Mouse (Mus musculus): ENCODE measurements around the gene Ctcfl. TPM values are rescaled to one million over a fixed set of nuclear protein-coding genes. Genes with fewer than 3 reads are reported as not detected.
"Not testable (repeated sequence)": the region's sequence is repeated elsewhere in the genome, so short reads cannot be mapped to it uniquely, and the experiment has no call there.

Gene Ctcfl
- polyA plus RNA-seq, 1 experiment from 2014 or later = 0.02 TPM

- 79% methylated on average over 7 of the region's 7 CpGs for WGBS (ENCODE audit: insufficient replicate concordance)
- H3K36me3 ChIP-seq = no peaks in the 10 kb centered on the region
Observed at GRCm38 (mm10) chr2:173109510-173109909, 9.8 kb downstream of the Ctcfl start.

GRCm38 (mm10) chr2:173108509-173109190 is 10.7 kb downstream of the Ctcfl start:
- Histone ChIP-seq H3K4me2 (no peak overlapping the region), H3K4me3 (replicated peaks) (no peak overlapping the region), H3K36me3 (no peaks in the 10 kb centered on the region), H3K27me3 (peaks cover 6% of the 10 kb centered on the region; the same call in 1 of the 2 replicates), H3K27ac (no peak overlapping the region), H3K9ac (no peak overlapping the region), H3K9me3 (replicated peaks) (0 out of 2 replicates have a peak, but pooled peaks cover 2% of the 10 kb centered on the region), H3K4me1 (replicated peaks) (peaks cover 5% of the 10 kb centered on the region; the same call in 1 of the 2 replicates)
- 55% methylated on average over 6 of the region's 6 CpGs for WGBS (ENCODE audit: insufficient replicate concordance)
- 0 out of 2 replicates have a peak, but pooled peaks have one; percentile 29 for ATAC-seq (ENCODE audit: low read depth)
- DNase-seq = no peak

More at GRCm38 (mm10) chr2:173109510-173109909, 9.8 kb downstream of the Ctcfl start:
- no peak overlapping the region for H3K27ac ChIP-seq
- no peak for DNase-seq
- H3K4me3 ChIP-seq (replicated peaks) = no peak overlapping the region
- no peak for ATAC-seq (ENCODE audit: low read depth)
- peaks cover 5% of the 10 kb centered on the region; the same call in 1 of the 2 replicates for H3K4me1 ChIP-seq (replicated peaks)
- H3K9me3 ChIP-seq (replicated peaks) = 0 out of 2 replicates have a peak, but pooled peaks cover 7% of the 10 kb centered on the region
- H3K9ac ChIP-seq = no peak overlapping the region
- peaks cover 6% of the 10 kb centered on the region; the same call in 1 of the 2 replicates for H3K27me3 ChIP-seq
- H3K4me2 ChIP-seq = no peak overlapping the region

- no peak overlapping the region for H3K4me3 ChIP-seq (replicated peaks)
- WGBS (ENCODE audit: insufficient replicate concordance) = 18% methylated on average over 14 of the region's 14 CpGs
Observed at GRCm38 (mm10) chr2:173106889-173107785, 12.2 kb downstream of the Ctcfl start.

GRCm38 (mm10) chr2:173106409-173106808 is 12.9 kb downstream of the Ctcfl start:
- DNase-seq (no peak), ATAC-seq (ENCODE audit: low read depth) (no peak)
- Histone ChIP-seq H3K27me3 (peaks cover 12% of the 10 kb centered on the region; the same call in 1 of the 2 replicates), H3K36me3 (no peaks in the 10 kb centered on the region), H3K9me3 (replicated peaks) (no peaks in the 10 kb centered on the region), H3K4me2 (no peak overlapping the region), H3K27ac (no peak overlapping the region), H3K4me1 (replicated peaks) (peaks cover 5% of the 10 kb centered on the region; the same call in 1 of the 2 replicates), H3K9ac (no peak overlapping the region), H3K4me3 (replicated peaks) (no peak overlapping the region)
- WGBS (ENCODE audit: insufficient replicate concordance) = 71% methylated on average over 9 of the region's 9 CpGs

More at GRCm38 (mm10) chr2:173106889-173107785, 12.2 kb downstream of the Ctcfl start:
- Histone ChIP-seq H3K27me3 (peaks cover 6% of the 10 kb centered on the region; the same call in 1 of the 2 replicates), H3K9ac (no peak overlapping the region), H3K4me2 (no peak overlapping the region), H3K9me3 (replicated peaks) (no peaks in the 10 kb centered on the region), H3K4me1 (replicated peaks) (peaks cover 5% of the 10 kb centered on the region; the same call in 1 of the 2 replicates), H3K36me3 (no peaks in the 10 kb centered on the region), H3K27ac (no peak overlapping the region)
- no peak for DNase-seq
- ATAC-seq (ENCODE audit: low read depth) = peak; percentile 18; the same call in 1 of the 2 replicates

- not testable (repeated sequence) for H3K4me3 ChIP-seq (replicated peaks); H3K4me2 ChIP-seq; H3K27me3 ChIP-seq; H3K9me3 ChIP-seq (replicated peaks); ATAC-seq (ENCODE audit: low read depth); H3K9ac ChIP-seq; DNase-seq; H3K4me1 ChIP-seq (replicated peaks); H3K36me3 ChIP-seq; H3K27ac ChIP-seq
- 83% methylated on average over 10 of the region's 10 CpGs for WGBS (ENCODE audit: insufficient replicate concordance)
Observed at GRCm38 (mm10) chr2:173097337-173097736, 22.0 kb downstream of the Ctcfl start.

- no peak overlapping the region for H3K27ac ChIP-seq
- DNase-seq (peak; percentile 66), ATAC-seq (ENCODE audit: low read depth) (peak; percentile 69)
- no peaks in the 10 kb centered on the region for H3K4me1 ChIP-seq (replicated peaks)
- no peaks in the 10 kb centered on the region for H3K27me3 ChIP-seq
- no peaks in the 10 kb centered on the region for H3K36me3 ChIP-seq
- no peak overlapping the region for H3K4me3 ChIP-seq (replicated peaks)
- H3K9ac ChIP-seq = no peak overlapping the region
- no peak overlapping the region for H3K4me2 ChIP-seq
- H3K9me3 ChIP-seq (replicated peaks) = no peaks in the 10 kb centered on the region
- 21% methylated on average over 6 of the region's 6 CpGs for whole genome bisulfite sequencing (ENCODE audit: insufficient replicate concordance)
Observed at GRCm38 (mm10) chr2:173089437-173089836, 29.9 kb downstream of the Ctcfl start.

GRCm38 (mm10) chr2:173087405-173087804 is 31.9 kb downstream of the Ctcfl start:
- Histone ChIP-seq H3K9ac (no peak overlapping the region), H3K9me3 (replicated peaks) (no peaks in the 10 kb centered on the region), H3K4me3 (replicated peaks) (no peak overlapping the region), H3K27me3 (no peaks in the 10 kb centered on the region), H3K4me1 (replicated peaks) (peaks cover 16% of the 10 kb centered on the region), H3K4me2 (no peak overlapping the region), H3K36me3 (no peaks in the 10 kb centered on the region), H3K27ac (no peak overlapping the region)
- DNase-seq (no peak), ATAC-seq (ENCODE audit: low read depth) (no peak)
- 72% methylated on average over 13 of the region's 13 CpGs for WGBS (ENCODE audit: insufficient replicate concordance)

GRCm38 (mm10) chr2:173085763-173086162 is 33.6 kb downstream of the Ctcfl start:
- Histone ChIP-seq H3K4me1 (replicated peaks) (peaks cover 17% of the 10 kb centered on the region), H3K4me3 (replicated peaks) (no peak overlapping the region), H3K9me3 (replicated peaks) (no peaks in the 10 kb centered on the region), H3K27me3 (no peaks in the 10 kb centered on the region), H3K4me2 (no peak overlapping the region), H3K27ac (no peak overlapping the region), H3K36me3 (no peaks in the 10 kb centered on the region), H3K9ac (no peak overlapping the region)
- no peak for ATAC-seq (ENCODE audit: low read depth)
- WGBS (ENCODE audit: insufficient replicate concordance) = 69% methylated on average over 9 of the region's 9 CpGs
- no peak for DNase-seq

GRCm38 (mm10) chr2:173084871-173085270 is 34.5 kb downstream of the Ctcfl start:
- ATAC-seq (ENCODE audit: low read depth) = no peak
- WGBS (ENCODE audit: insufficient replicate concordance) = 84% methylated on average over 11 of the region's 11 CpGs

GRCm38 (mm10) chr2:173083712-173084475 is 35.4 kb downstream of the Ctcfl start:
- H3K36me3 ChIP-seq = no peaks in the 10 kb centered on the region
- H3K4me1 ChIP-seq (replicated peaks) = peaks cover 21% of the 10 kb centered on the region
- no peaks in the 10 kb centered on the region for H3K9me3 ChIP-seq (replicated peaks)
- WGBS (ENCODE audit: insufficient replicate concordance) = 15% methylated on average over 13 of the region's 13 CpGs
- H3K4me2 ChIP-seq = peak overlapping the region; percentile 52
- H3K27ac ChIP-seq = no peak overlapping the region
- H3K4me3 ChIP-seq (replicated peaks) = peak overlapping the region; percentile 11
- ATAC-seq (ENCODE audit: low read depth) = peak; percentile 79
- H3K9ac ChIP-seq = peak overlapping the region; percentile 51
- DNase-seq = peak; percentile 46
- H3K27me3 ChIP-seq = 0 out of 2 replicates have a peak, but pooled peaks cover 2% of the 10 kb centered on the region

More at GRCm38 (mm10) chr2:173084871-173085270, 34.5 kb downstream of the Ctcfl start:
- peaks cover 21% of the 10 kb centered on the region for H3K4me1 ChIP-seq (replicated peaks)
- H3K27me3 ChIP-seq = no peaks in the 10 kb centered on the region
- H3K9me3 ChIP-seq (replicated peaks) = no peaks in the 10 kb centered on the region
- H3K36me3 ChIP-seq = no peaks in the 10 kb centered on the region
- H3K27ac ChIP-seq = no peak overlapping the region
- H3K4me2 ChIP-seq = no peak overlapping the region
- H3K4me3 ChIP-seq (replicated peaks) = no peak overlapping the region
- DNase-seq = no peak
- H3K9ac ChIP-seq = no peak overlapping the region

All from liver, embryonic 13.5 days (tissue).